In genomic region chr4:59187289-59187688, GRCm38 (mm10) we compare ENCODE assay signal across 9 mouse cellular contexts. TPM values are rescaled to one million over a fixed set of nuclear protein-coding genes. Genes with fewer than 3 reads are reported as not detected.
DNase-seq lines count a peak whose midpoint lies in the region; ATAC-seq lines count a peak whose summit lies in the region.
"Had no signal": no experiment of that assay in that cellular context is flagged by ENCODE, and none has a peak within 500 bp of the region (broad histone marks: within the 10 kb centered on the region; RNA-seq: fewer than 3 reads in every experiment).

No protein-coding gene starts in this region.

- no peak overlapping the region for H3K4me3 ChIP-seq in embryonic facial prominence, embryonic 10.5 days
- H3K4me3 ChIP-seq: heart, embryonic 13.5 days had no signal

- peaks cover 4% of the 10 kb centered on the region; the same call in 1 of the 2 replicates for H3K36me3 ChIP-seq in embryonic facial prominence, embryonic 10.5 days (replicated peaks)
- H3K36me3 ChIP-seq: heart, embryonic 13.5 days had no signal

- whole genome bisulfite sequencing in embryonic facial prominence, embryonic 10.5 days = 19% methylated on average over 3 of the region's 3 CpGs

- H3K4me1 ChIP-seq in embryonic facial prominence, embryonic 10.5 days = peaks cover 12% of the 10 kb centered on the region

- H3K27ac ChIP-seq in embryonic facial prominence, embryonic 10.5 days (replicated peaks) = no peak overlapping the region
- H3K27ac ChIP-seq: heart, embryonic 13.5 days had no signal

- peak; percentile 46 for DNase-seq in gastrocnemius, adult 18-20 months (ENCODE audit: low spot score)
- DNase-seq in gastrocnemius, postnatal 10 days = no peak
- peak; percentile 57 for DNase-seq in testis, postnatal 10 days (ENCODE audit: low spot score)
- DNase-seq in testis, postnatal 14 days (ENCODE audit: low spot score) = no peak
- peak; percentile 59 for DNase-seq in embryonic facial prominence, embryonic 10.5 days (ENCODE audit: low spot score)
- DNase-seq in layer of hippocampus, postnatal 14 days (ENCODE audit: low spot score in 2 of 2) = peak; percentile 24 to 58
- DNase-seq in retina, postnatal 1 day = peak; percentile 75

- no peaks in the 10 kb centered on the region for H3K27me3 ChIP-seq in embryonic facial prominence, embryonic 10.5 days (replicated peaks; ENCODE audit: low read depth, poor library complexity, severe bottlenecking)
- H3K27me3 ChIP-seq: heart, embryonic 13.5 days had no signal

- ATAC-seq in erythroid progenitor cell, adult 5-6 weeks (replicated peaks; ENCODE audit: low FRiP score, poor library complexity, severe bottlenecking) = no peak

- no peaks in the 10 kb centered on the region for H3K9me3 ChIP-seq in embryonic facial prominence, embryonic 10.5 days
- H3K9me3 ChIP-seq: heart, embryonic 13.5 days had no signal

RNA-seq across cellular contexts. Expression of gene Ugcg, which starts 1.8 kb away (rescaled TPM):
- total RNA-seq in gastrocnemius, adult 18-20 months (2021) = 1 to 10 TPM; 5.5 to 6.2 TPM
- 10 to 100 TPM; 14.2 to 19.7 TPM for total RNA-seq in gastrocnemius, postnatal 10 days (2021)
- polyA plus RNA-seq in embryonic facial prominence, embryonic 10.5 days (2016; fragmentation: Nextera tagmentation; extraction: Ambion mirVana) = 9.1 and 9.9 TPM in 2 replicates
- 10 to 100 TPM; 78.2 to 78.4 TPM for total RNA-seq in layer of hippocampus, postnatal 14 days (2021)
- 44.4 and 45.4 TPM in 2 replicates for total RNA-seq in erythroid progenitor cell, adult 5-6 weeks (2015; ENCODE audit: low replicate concordance)
- 22.7 and 27.7 TPM in 2 replicates for total RNA-seq in erythroid progenitor cell, adult 5-6 weeks (2017; ENCODE audit: low replicate concordance)

RNA-seq across cellular contexts. Expression of gene AI481877, which starts 48.5 kb away (rescaled TPM):
- not detected for total RNA-seq in gastrocnemius, adult 18-20 months (2021)
- not detected for total RNA-seq in gastrocnemius, postnatal 10 days (2021)
- polyA plus RNA-seq in embryonic facial prominence, embryonic 10.5 days (2016; fragmentation: Nextera tagmentation; extraction: Ambion mirVana) = 0.03 TPM in 1 of 2 replicates, not detected in the other
- not detected for total RNA-seq in layer of hippocampus, postnatal 14 days (2021)
- not detected in 2 replicates for total RNA-seq in erythroid progenitor cell, adult 5-6 weeks (2015; ENCODE audit: low replicate concordance)
- not detected in 2 replicates for total RNA-seq in erythroid progenitor cell, adult 5-6 weeks (2017; ENCODE audit: low replicate concordance)
- polyA plus RNA-seq: heart, embryonic 13.5 days had no signal

Comparison
In these comparisons a context has a peak if more than half of its experiments do, and no peak if none do; other contexts are left out.
1. DNase-seq: peak in gastrocnemius, adult 18-20 months (single experiment), testis, postnatal 10 days (single experiment), embryonic facial prominence, embryonic 10.5 days (single experiment), layer of hippocampus, postnatal 14 days (2 of 2) and retina, postnatal 1 day (single experiment); none in gastrocnemius, postnatal 10 days (single experiment) and testis, postnatal 14 days (single experiment).